Mouse (Mus musculus): ENCODE measurements around the gene Cdc14b.

- TF ChIP-seq CTCF (conservative IDR thresholded peaks at IDR 0.05; ENCODE audit: low read length) (no peak), NANOG (IDR thresholded peaks at IDR 0.05; ENCODE audit: borderline replicate concordance, low read length) (no peak)
Measured at GRCm38 (mm10) chr13:64312024-64312915, 37.2 kb upstream of the Cdc14b start, which contains the start of gene Aaed1.
